Mouse (Mus musculus): Measurements from ENCODE around the gene Wdr25. TPM values are rescaled to one million over a fixed set of nuclear protein-coding genes. Genes with fewer than 3 reads are reported as not detected.

Wdr25 gene
- polyA plus RNA-seq, 1 experiment from 2014 or later: 3.7 TPM

DNA sequence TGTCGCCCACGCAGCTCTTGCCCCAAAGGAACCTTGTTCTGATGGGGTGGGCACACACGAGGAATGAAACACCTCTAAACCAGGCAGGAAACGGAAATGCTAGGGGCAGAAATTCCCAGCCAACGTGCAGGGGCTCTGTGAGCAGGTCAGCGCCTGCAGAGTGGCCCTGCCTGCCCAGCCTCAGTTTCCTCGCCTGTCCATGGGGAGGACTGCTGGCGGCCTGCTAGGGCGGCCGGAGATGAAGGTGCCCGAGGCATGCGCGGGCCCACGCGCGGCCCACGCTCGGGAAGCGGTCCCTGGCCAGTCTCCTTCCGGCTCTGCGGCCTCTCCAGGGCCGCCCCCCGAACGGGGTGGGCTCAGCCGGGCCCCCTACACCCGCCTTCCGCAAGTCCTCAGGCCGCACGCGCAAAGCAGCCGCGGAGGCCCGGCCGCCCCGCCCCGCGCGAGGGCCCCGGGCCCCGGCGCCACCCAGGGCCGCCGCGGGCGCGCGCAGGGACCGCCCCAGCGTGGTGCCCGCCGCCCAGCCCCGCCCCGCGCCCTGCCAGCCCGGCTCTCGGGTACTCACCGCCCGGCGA, 174.2 kb downstream of the Wdr25 start:
- 0 out of 2 replicates have a peak, but pooled peaks cover 6% of the 10 kb centered on the region for H3K27me3 ChIP-seq (replicated peaks; ENCODE audit: control insufficient read depth, insufficient read depth, low read length)
- peak overlapping the region; percentile 80 for H3K9ac ChIP-seq (ENCODE audit: low read length)
- H3K27ac ChIP-seq (ENCODE audit: low read depth, low read length): 0 out of 2 replicates have a peak overlapping the region, but pooled peaks have one; percentile 14
- H3K36me3 ChIP-seq (ENCODE audit: control insufficient read depth, insufficient read depth, low read length): no peaks in the 10 kb centered on the region
- peak overlapping the region; percentile 84 for H3K4me2 ChIP-seq (ENCODE audit: low read length)
- no peaks in the 10 kb centered on the region for H3K9me3 ChIP-seq (replicated peaks; ENCODE audit: control insufficient read depth, low read length)
- H3K4me1 ChIP-seq (ENCODE audit: control insufficient read depth, insufficient read depth, low read length): peaks cover 5% of the 10 kb centered on the region; the same call in 1 of the 2 replicates
- 4% methylated on average over 17 of the region's 59 CpGs for WGBS
- peak overlapping the region; percentile 51 for H3K4me3 ChIP-seq (ENCODE audit: low read depth, low read length)
- DNase-seq (ENCODE audit: low spot score): peak; percentile 64
- ATAC-seq: peak; percentile 89

DNA sequence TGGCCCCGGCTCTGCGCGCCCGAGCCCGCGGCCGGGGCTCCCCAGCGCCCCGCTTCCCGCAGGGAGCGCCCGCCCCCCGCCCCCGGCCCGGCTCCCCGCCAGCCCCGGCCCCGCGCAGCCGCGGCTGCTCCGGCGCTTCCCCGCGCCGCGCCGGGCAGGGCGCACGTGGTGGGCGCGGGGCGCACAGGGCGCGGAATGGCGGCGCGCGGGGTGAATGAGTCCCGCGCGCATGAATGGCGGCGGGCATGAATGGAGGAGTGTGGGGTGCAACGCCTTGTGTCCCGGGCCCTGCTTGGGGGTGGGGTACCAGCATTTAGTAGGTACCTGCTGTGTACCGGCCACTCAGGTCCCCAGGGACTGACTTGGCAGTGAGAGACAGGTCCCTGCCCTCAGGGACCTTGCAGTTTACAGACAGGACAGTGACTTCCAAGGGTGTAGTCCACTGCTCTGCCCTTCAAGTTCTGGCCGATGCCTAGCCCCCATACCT, 174.8 kb downstream of the Wdr25 start, which contains the start of gene Begain:
Gene Begain (minus strand): TSS at position 51 of the 487 bp plus-strand sequence.
- H3K36me3 ChIP-seq (ENCODE audit: control insufficient read depth, insufficient read depth, low read length): no peaks in the 10 kb centered on the region
- H3K4me3 ChIP-seq (ENCODE audit: low read depth, low read length): peak within 1 kb of the TSS; percentile 51
- 2% methylated on average over 33 of the region's 48 CpGs for WGBS
- peaks cover 5% of the 10 kb centered on the region; the same call in 1 of the 2 replicates for H3K4me1 ChIP-seq (ENCODE audit: control insufficient read depth, insufficient read depth, low read length)
- H3K9me3 ChIP-seq (replicated peaks; ENCODE audit: control insufficient read depth, low read length): no peaks in the 10 kb centered on the region
- H3K9ac ChIP-seq (ENCODE audit: low read length): peak within 1 kb of the TSS; percentile 80
- DNase-seq (ENCODE audit: low spot score) (peak; percentile 29), ATAC-seq (peak; percentile 71)
- H3K27me3 ChIP-seq (replicated peaks; ENCODE audit: control insufficient read depth, insufficient read depth, low read length): 0 out of 2 replicates have a peak, but pooled peaks cover 6% of the 10 kb centered on the region
- peak within 1 kb of the TSS; percentile 84 for H3K4me2 ChIP-seq (ENCODE audit: low read length)
- H3K27ac ChIP-seq (ENCODE audit: low read depth, low read length): 0 out of 2 replicates have a peak within 1 kb of the TSS, but pooled peaks have one; percentile 14

DNA sequence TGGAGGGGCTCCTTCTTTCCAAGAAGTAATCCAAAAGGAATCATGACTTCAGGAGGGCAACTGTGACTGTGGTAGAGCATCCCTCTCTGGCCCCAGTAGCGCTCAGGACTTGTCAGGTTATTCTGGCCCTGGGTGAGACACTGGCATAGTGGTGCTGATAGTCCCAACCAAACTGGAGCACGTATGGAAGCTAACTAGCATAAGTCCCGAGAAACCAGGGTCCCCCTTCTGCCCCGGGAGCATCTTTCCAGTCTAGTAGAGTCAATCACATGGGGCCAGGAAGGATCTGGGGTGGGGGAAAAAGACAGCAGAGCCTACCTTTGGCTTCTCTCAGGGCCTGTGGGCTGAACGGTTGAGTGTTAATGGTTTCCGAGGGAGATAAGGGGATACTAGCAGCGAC, 175.3 kb downstream of the Wdr25 start:
- ATAC-seq (no peak), DNase-seq (ENCODE audit: low spot score) (no peak)
- peaks cover 5% of the 10 kb centered on the region; the same call in 1 of the 2 replicates for H3K4me1 ChIP-seq (ENCODE audit: control insufficient read depth, insufficient read depth, low read length)
- peak overlapping the region; percentile 80; the same call in 1 of the 2 replicates for H3K9ac ChIP-seq (ENCODE audit: low read length)
- H3K36me3 ChIP-seq (ENCODE audit: control insufficient read depth, insufficient read depth, low read length): no peaks in the 10 kb centered on the region
- 0 out of 2 replicates have a peak, but pooled peaks cover 6% of the 10 kb centered on the region for H3K27me3 ChIP-seq (replicated peaks; ENCODE audit: control insufficient read depth, insufficient read depth, low read length)
- H3K4me3 ChIP-seq (ENCODE audit: low read depth, low read length): no peak overlapping the region
- no peak overlapping the region for H3K27ac ChIP-seq (ENCODE audit: low read depth, low read length)
- no peaks in the 10 kb centered on the region for H3K9me3 ChIP-seq (replicated peaks; ENCODE audit: control insufficient read depth, low read length)
- peak overlapping the region; percentile 84 for H3K4me2 ChIP-seq (ENCODE audit: low read length)
- 77% methylated on average over 7 of the region's 7 CpGs for WGBS

DNA sequence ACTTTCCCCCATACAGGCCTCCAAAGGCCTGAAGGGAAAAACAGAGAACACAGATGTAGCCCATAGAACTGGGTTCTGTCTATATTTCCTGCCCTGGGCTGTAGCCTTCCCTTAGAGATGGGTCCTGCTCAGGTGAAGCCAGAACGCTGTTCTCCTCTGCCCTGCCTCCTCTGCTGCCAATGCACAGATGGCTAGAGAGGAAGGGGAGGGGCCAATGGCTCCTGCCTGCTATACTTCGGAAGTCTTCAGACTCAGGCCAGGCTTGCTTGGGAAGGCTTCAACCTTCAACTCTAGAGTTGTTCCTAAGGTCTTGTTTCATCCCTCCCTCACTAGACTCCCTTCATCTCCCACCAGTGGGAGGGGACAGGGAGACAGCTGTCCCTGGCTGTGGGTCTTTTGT, 176.3 kb downstream of the Wdr25 start:
- no peak overlapping the region for H3K4me2 ChIP-seq (ENCODE audit: low read length)
- no peak overlapping the region for H3K4me3 ChIP-seq (ENCODE audit: low read depth, low read length)
- 0 out of 2 replicates have a peak, but pooled peaks cover 6% of the 10 kb centered on the region for H3K27me3 ChIP-seq (replicated peaks; ENCODE audit: control insufficient read depth, insufficient read depth, low read length)
- H3K9me3 ChIP-seq (replicated peaks; ENCODE audit: control insufficient read depth, low read length): no peaks in the 10 kb centered on the region
- no peak for DNase-seq (ENCODE audit: low spot score)
- H3K9ac ChIP-seq (ENCODE audit: low read length): no peak overlapping the region
- no peak overlapping the region for H3K27ac ChIP-seq (ENCODE audit: low read depth, low read length)
- 66% methylated on average over 2 of the region's 2 CpGs for WGBS
- no peak for ATAC-seq
- no peaks in the 10 kb centered on the region for H3K36me3 ChIP-seq (ENCODE audit: control insufficient read depth, insufficient read depth, low read length)
- peaks cover 5% of the 10 kb centered on the region; the same call in 1 of the 2 replicates for H3K4me1 ChIP-seq (ENCODE audit: control insufficient read depth, insufficient read depth, low read length)

DNA sequence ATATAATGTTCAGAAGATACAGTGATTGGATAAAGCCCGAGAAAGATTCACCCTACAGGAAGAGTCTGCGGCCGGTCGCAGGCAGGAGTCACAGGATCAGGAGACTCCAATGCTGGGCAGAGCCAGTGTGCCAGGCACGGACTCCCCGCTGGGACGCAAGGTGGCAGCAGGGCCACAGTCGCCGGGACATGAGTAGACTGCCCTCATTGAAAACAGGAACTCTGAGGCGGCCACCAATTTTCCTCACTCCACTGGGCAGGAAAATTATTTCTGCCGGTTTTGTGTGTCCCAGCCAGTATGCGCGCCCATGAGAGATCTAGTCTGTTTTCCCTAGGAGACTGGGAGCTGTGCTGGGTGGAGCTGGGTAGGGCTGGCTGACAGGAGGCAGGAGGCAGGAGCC, 177.8 kb downstream of the Wdr25 start:
- Histone ChIP-seq H3K27me3 (replicated peaks; ENCODE audit: control insufficient read depth, insufficient read depth, low read length) (0 out of 2 replicates have a peak, but pooled peaks cover 6% of the 10 kb centered on the region), H3K9me3 (replicated peaks; ENCODE audit: control insufficient read depth, low read length) (no peaks in the 10 kb centered on the region), H3K36me3 (ENCODE audit: control insufficient read depth, insufficient read depth, low read length) (no peaks in the 10 kb centered on the region), H3K4me3 (ENCODE audit: low read depth, low read length) (no peak overlapping the region), H3K4me1 (ENCODE audit: control insufficient read depth, insufficient read depth, low read length) (peaks cover 5% of the 10 kb centered on the region; the same call in 1 of the 2 replicates), H3K4me2 (ENCODE audit: low read length) (no peak overlapping the region), H3K9ac (ENCODE audit: low read length) (no peak overlapping the region), H3K27ac (ENCODE audit: low read depth, low read length) (no peak overlapping the region)
- 86% methylated on average over 13 of the region's 13 CpGs for WGBS
- ATAC-seq: no peak
- no peak for DNase-seq (ENCODE audit: low spot score)

DNA sequence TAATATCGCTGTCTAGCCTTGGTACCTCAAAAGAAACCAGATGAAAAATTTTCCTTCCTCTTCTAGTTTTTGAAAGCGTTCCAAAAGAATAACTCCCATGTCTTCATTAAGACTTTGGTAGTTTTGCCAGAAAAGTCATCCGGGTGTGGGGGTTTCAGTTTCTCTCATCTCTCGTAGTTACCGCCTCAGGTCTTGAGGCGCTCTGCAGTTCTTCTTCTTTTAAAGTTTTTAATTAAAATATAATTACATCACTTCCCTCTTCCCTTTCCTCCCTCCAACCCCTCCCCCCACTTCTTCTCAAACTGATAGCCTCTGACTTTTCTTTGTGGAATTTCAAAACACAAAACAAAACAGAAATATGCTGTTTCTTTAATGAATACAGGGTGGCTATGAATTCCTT, 180.7 kb downstream of the Wdr25 start:
- no peak overlapping the region for H3K27ac ChIP-seq (ENCODE audit: low read depth, low read length)
- no peak overlapping the region for H3K4me3 ChIP-seq (ENCODE audit: low read depth, low read length)
- H3K36me3 ChIP-seq (ENCODE audit: control insufficient read depth, insufficient read depth, low read length): no peaks in the 10 kb centered on the region
- H3K9ac ChIP-seq (ENCODE audit: low read length): no peak overlapping the region
- ATAC-seq (no peak), DNase-seq (ENCODE audit: low spot score) (no peak)
- H3K4me1 ChIP-seq (ENCODE audit: control insufficient read depth, insufficient read depth, low read length): no peaks in the 10 kb centered on the region
- no peak overlapping the region for H3K4me2 ChIP-seq (ENCODE audit: low read length)
- WGBS: 80% methylated on average over 6 of the region's 6 CpGs
- no peaks in the 10 kb centered on the region for H3K9me3 ChIP-seq (replicated peaks; ENCODE audit: control insufficient read depth, low read length)
- H3K27me3 ChIP-seq (replicated peaks; ENCODE audit: control insufficient read depth, insufficient read depth, low read length): no peaks in the 10 kb centered on the region

DNA sequence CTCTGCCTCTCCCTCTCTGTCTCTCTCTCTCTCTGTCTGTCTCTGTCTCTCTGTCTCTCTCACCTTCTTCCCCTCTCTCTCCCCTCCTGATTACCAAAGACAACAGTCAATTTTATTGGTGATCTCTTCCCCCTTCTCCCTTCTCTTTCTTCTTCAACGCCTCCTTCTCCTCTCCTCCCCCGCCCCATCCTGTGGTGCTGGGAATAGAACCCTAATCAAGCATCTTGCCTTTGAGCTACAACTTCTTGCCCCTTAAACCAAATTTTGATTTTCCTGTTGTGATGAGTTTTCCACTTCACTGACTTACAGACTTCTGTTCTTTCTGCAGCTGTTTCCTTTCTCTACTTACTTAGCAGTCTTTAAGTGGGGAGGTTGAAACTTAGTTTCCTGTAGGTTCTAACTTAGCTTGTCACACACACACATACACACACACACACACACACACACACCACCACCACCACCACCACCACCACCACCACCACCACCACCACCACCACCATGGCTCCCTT, 181.4 kb downstream of the Wdr25 start:
- no peaks in the 10 kb centered on the region for H3K9me3 ChIP-seq (replicated peaks; ENCODE audit: control insufficient read depth, low read length)
- H3K4me1 ChIP-seq (ENCODE audit: control insufficient read depth, insufficient read depth, low read length): no peaks in the 10 kb centered on the region
- no peak overlapping the region for H3K27ac ChIP-seq (ENCODE audit: low read depth, low read length)
- no peak overlapping the region for H3K9ac ChIP-seq (ENCODE audit: low read length)
- H3K36me3 ChIP-seq (ENCODE audit: control insufficient read depth, insufficient read depth, low read length): no peaks in the 10 kb centered on the region
- H3K27me3 ChIP-seq (replicated peaks; ENCODE audit: control insufficient read depth, insufficient read depth, low read length): no peaks in the 10 kb centered on the region
- H3K4me3 ChIP-seq (ENCODE audit: low read depth, low read length): no peak overlapping the region
- DNase-seq (ENCODE audit: low spot score) (no peak), ATAC-seq (no peak)
- 78% methylated on average over 2 of the region's 2 CpGs for WGBS
- H3K4me2 ChIP-seq (ENCODE audit: low read length): no peak overlapping the region

DNA sequence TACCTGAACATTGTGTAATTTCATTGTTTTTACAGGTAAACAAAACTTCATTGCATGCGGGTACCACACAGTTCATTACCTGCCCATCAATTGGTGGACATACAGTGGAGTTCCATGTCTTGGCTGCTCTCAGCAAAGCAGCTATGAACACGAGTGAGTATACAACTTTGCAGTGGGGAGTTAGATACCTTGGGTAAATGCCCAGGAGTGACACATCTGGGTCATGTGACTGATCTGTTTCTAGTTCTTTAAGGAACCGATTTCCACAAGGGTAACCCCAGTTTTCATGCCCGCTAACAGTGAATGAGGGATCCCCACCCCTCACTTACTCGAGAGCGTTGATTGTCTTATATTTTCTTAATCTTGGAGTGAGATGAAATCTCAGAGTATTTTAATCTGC, 183.6 kb downstream of the Wdr25 start:
- no peak overlapping the region for H3K4me3 ChIP-seq (ENCODE audit: low read depth, low read length)
- no peaks in the 10 kb centered on the region for H3K4me1 ChIP-seq (ENCODE audit: control insufficient read depth, insufficient read depth, low read length)
- H3K27me3 ChIP-seq (replicated peaks; ENCODE audit: control insufficient read depth, insufficient read depth, low read length): no peaks in the 10 kb centered on the region
- ATAC-seq (no peak), DNase-seq (ENCODE audit: low spot score) (no peak)
- H3K27ac ChIP-seq (ENCODE audit: low read depth, low read length): no peak overlapping the region
- H3K36me3 ChIP-seq (ENCODE audit: control insufficient read depth, insufficient read depth, low read length): no peaks in the 10 kb centered on the region
- no peak overlapping the region for H3K4me2 ChIP-seq (ENCODE audit: low read length)
- H3K9ac ChIP-seq (ENCODE audit: low read length): no peak overlapping the region
- H3K9me3 ChIP-seq (replicated peaks; ENCODE audit: control insufficient read depth, low read length): no peaks in the 10 kb centered on the region
- 87% methylated on average over 6 of the region's 6 CpGs for WGBS

Data from forebrain, embryonic 14.5 days (tissue).